8 mouse cellular contexts compared by ENCODE assay signal in the genomic region with DNA sequence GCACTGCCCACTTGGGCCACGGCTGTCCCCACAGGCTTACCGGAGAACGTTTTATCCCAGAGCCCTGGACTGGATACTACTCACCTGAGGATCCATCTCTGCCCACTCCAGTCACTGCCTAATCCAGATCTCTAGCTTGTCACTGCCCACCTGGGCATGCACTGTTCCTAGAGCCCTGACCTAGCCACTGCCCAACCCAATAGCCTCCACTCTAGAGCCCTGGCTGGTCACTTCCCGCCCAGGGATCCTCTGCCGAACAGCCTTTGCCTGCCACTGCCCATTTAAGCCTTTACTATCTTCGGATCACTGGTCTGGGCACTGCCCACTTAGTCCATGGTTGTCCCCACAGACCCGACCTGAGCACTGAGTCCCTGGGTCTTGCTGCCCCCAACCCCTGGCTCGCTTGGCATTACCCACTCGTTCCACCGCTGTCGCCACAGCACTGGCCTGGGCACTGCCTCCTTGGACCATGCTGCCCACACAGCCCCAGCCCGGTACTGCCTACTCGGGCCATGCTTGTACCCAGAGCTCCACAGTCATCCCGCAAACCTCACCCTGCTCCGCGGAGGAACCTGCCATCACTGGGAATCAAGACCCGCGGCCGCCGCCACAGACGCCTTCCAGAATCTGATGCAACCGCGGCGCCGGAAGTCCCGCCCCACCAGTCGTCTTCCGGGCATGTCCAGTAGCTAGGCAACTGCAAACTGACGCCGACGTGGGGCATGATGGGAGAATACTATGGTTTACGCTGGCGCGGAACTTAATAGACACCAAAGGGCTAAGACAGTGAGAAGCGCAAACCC. TPM values are rescaled to one million over a fixed set of nuclear protein-coding genes. Genes with fewer than 3 reads are reported as not detected.
DNase-seq lines count a peak whose midpoint lies in the region; ATAC-seq lines count a peak whose summit lies in the region.

A gene (minus strand): TSS at position 663 of the 803 bp plus-strand sequence.

- peak within 1 kb of the TSS; percentile 80 for H3K9ac ChIP-seq in intestine, embryonic 14.5 days (ENCODE audit: low read length)

- peak within 1 kb of the TSS; percentile 95 for H3K4me2 ChIP-seq in intestine, embryonic 14.5 days (ENCODE audit: low read length)

- H3K4me1 ChIP-seq in intestine, embryonic 14.5 days (replicated peaks; ENCODE audit: control insufficient read depth, insufficient read depth, low read length): peaks cover 7% of the 10 kb centered on the region; the same call in 1 of the 2 replicates

- whole genome bisulfite sequencing in intestine, embryonic 14.5 days: 3% methylated on average over 35 of the region's 35 CpGs

- intact Hi-C loops in left cerebral cortex, postnatal 14 days (cut with DNase I): no loop called here

- H3K27ac ChIP-seq in intestine, embryonic 14.5 days (ENCODE audit: low read depth): peak within 1 kb of the TSS; percentile 43; the same call in 1 of the 2 replicates

- H3K9me3 ChIP-seq in intestine, embryonic 14.5 days (ENCODE audit: control insufficient read depth, low read length): no peaks in the 10 kb centered on the region

- H3K36me3 ChIP-seq in intestine, embryonic 14.5 days (ENCODE audit: control insufficient read depth, insufficient read depth, low read length): peaks cover 5% of the 10 kb centered on the region; the same call in 1 of the 2 replicates

- H3K27me3 ChIP-seq in intestine, embryonic 14.5 days (replicated peaks; ENCODE audit: control insufficient read depth, insufficient read depth, low read length): no peaks in the 10 kb centered on the region

- ATAC-seq in intestine, embryonic 14.5 days (replicated peaks; ENCODE audit: low FRiP score, low TSS enrichment, low read depth): peak; percentile 99

- peak within 1 kb of the TSS; percentile 87 for H3K4me3 ChIP-seq in intestine, embryonic 14.5 days (ENCODE audit: low read depth, low read length)

- DNase-seq in adrenal gland, adult 18-20 months (ENCODE audit: low spot score in 2 of 2): peak; percentile 88 to 92
- peak; percentile 98 for DNase-seq in embryo, embryonic 11 days
- DNase-seq in gastrocnemius, postnatal 25 days: peak; percentile 91
- DNase-seq in intestine, embryonic 14.5 days (ENCODE audit: low spot score): peak; percentile 95
- peak; percentile 94 for DNase-seq in left cerebral cortex, postnatal 14 days (ENCODE audit: low spot score in 2 of 2)
- peak; percentile 98 for DNase-seq in mesoderm, embryonic 11.5 days (ENCODE audit: low read depth, low spot score)
- DNase-seq in right cerebral cortex, postnatal 36 days (ENCODE audit: low spot score in 2 of 2): peak; percentile 91 to 95
- DNase-seq in yolk sac, embryonic 10.5 days (ENCODE audit: low spot score): peak; percentile 97

RNA-seq across cellular contexts. Expression of the gene that starts here (rescaled TPM):
- 10 to 100 TPM; 54.1 to 61.1 TPM for total RNA-seq in adrenal gland, adult 18-20 months (2021)
- 10 to 100 TPM; 32.7 to 32.9 TPM for total RNA-seq in gastrocnemius, postnatal 25 days (2021)
- 53.9 and 56.5 TPM in 2 replicates for polyA plus RNA-seq in intestine, embryonic 14.5 days (2014; fragmentation: Nextera tagmentation; extraction: Ambion mirVana)
- total RNA-seq in left cerebral cortex, postnatal 14 days (2021): 10 to 100 TPM; 54.3 to 56.5 TPM

Comparison
In these comparisons a context has a peak if more than half of its experiments do, and no peak if none do; other contexts are left out.
1. Peak in every context shown above with its lines: DNase-seq, ATAC-seq, H3K4me3 ChIP-seq and H3K27ac ChIP-seq.